Mouse (Mus musculus) C2C12 (cell line): ENCODE measurements around the gene Neurl3. TPM values are rescaled to one million over a fixed set of nuclear protein-coding genes. Genes with fewer than 3 reads are reported as not detected.
A peak's percentile ranks its signal among the peaks of the same experiment; 100 is the strongest.

Experiments
- H3K27me3 ChIP-seq: one replicate; pipeline ENCODE4 v1.6.1; 2011; ENCODE audit not compliant: control insufficient read depth, insufficient read depth, insufficient read length
- H3K36me3 ChIP-seq: one replicate; pipeline ENCODE4 v1.6.1; 2011; ENCODE audit not compliant: control insufficient read depth, insufficient read depth
- H3K4me3 ChIP-seq: one replicate; pipeline ENCODE4 v1.5.1; 2011; ENCODE audit warnings: mild to moderate bottlenecking, control low read depth; ENCODE audit not compliant: poor library complexity, insufficient read depth, severe bottlenecking
- H3K79me2 ChIP-seq: one replicate; pipeline ENCODE4 v1.6.1; 2011; ENCODE audit not compliant: control insufficient read depth, insufficient read depth
- H3K79me3 ChIP-seq: one replicate; pipeline ENCODE4 v1.6.1; 2011; ENCODE audit warnings: low read depth, control low read depth
- H3ac ChIP-seq: one replicate; pipeline ENCODE3; 2011; ENCODE audit warnings: low read depth; ENCODE audit not compliant: control insufficient read depth, insufficient read length
- CEBPB ChIP-seq: IDR thresholded peaks from one replicate; pipeline ENCODE4 v1.6.1; 2011; ENCODE audit warnings: low read depth, mild to moderate bottlenecking, control low read depth, moderate library complexity
- CTCF ChIP-seq: IDR thresholded peaks from one replicate; pipeline ENCODE4 v1.5.1; 2011; ENCODE audit not compliant: control insufficient read depth, insufficient read depth, insufficient read length
- FOSL1 ChIP-seq: IDR thresholded peaks from one replicate; pipeline ENCODE4 v1.8.0; 2011; ENCODE audit warnings: mild to moderate bottlenecking, low read length; ENCODE audit not compliant: poor library complexity, insufficient read depth, severe bottlenecking
- MAX ChIP-seq: IDR thresholded peaks from one replicate; pipeline ENCODE4 v1.6.1; 2011; ENCODE audit warnings: mild to moderate bottlenecking, control low read depth
- MYOD1 ChIP-seq: IDR thresholded peaks from one replicate; pipeline ENCODE4 v1.6.1; 2011; ENCODE audit warnings: low read depth; ENCODE audit not compliant: control insufficient read depth, insufficient read length
- MYOG ChIP-seq: IDR thresholded peaks from one replicate; pipeline ENCODE4 v1.6.1; 2011; ENCODE audit not compliant: control insufficient read depth, insufficient read length; ENCODE audit errors: extremely low read depth
- USF1 ChIP-seq: IDR thresholded peaks from one replicate; pipeline ENCODE4 v1.6.1; 2011; ENCODE audit warnings: low read depth, mild to moderate bottlenecking, control low read depth, moderate library complexity
- polyA plus RNA-seq: library from polyadenylated mRNA; unstranded; fragments of >200 nt; fragmentation: generic; extraction: Trizol; gene quantifications from one replicate; pipeline ENCODE4 v1.2.1, GENCODE M21; 2012; ENCODE audit warnings: missing spikeins

Neurl3 gene
- polyA plus RNA-seq, 1 experiment = 1.7 TPM

DNA sequence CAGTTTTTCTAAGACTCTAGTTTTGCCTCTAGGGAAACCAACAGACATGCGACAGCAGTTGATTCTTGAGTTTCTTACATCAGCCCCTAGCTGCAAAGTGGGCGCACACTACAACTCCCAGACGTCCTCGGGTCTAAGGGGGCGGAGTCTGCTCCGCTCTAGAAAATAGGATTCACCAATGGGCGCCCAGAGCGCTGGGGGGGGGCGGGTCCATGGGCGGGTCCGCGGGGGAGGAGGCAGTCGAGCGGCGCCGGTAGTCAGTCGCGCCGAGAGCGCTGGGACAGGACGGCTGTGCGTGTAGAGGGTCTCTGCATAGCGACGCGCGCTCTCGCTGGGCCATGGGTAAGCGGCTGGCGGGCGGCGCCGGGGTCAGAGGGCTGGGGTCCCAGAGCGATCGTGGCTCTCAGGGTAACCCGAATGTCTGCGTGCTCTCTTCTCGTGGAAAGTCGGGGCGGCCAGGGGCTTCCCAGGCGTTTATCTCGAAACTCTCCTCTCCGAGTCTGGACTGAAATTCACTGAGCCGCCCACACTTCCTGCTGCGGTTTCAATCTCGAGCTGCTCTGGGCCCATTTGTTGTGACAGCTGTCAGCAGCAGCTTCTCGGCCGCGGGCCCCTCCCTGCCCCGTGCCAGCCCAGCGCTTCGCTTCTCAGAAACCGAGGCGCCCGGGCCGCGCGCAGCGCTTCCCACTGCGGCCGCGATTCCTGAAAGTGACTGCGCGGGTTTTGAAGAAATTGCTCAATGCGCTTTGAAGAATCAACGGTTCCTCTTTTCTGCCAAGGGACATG is 33.2 kb upstream of the Neurl3 start, which contains the start of gene Arid5a:
Gene Arid5a, plus strand, starts transcription at position 239 of the 786 bp plus-strand sequence.
- H3K36me3 ChIP-seq = peaks cover 7% of the 10 kb centered on the region
- no peaks in the 10 kb centered on the region for H3K27me3 ChIP-seq
- H3K79me2 ChIP-seq = peaks cover 47% of the 10 kb centered on the region
- TF ChIP-seq CEBPB = peak; percentile 48
- TF ChIP-seq FOSL1 = no peak
- TF ChIP-seq MYOG = no peak
- peak; percentile 91 for TF ChIP-seq MYOD1
- peak; percentile 60 for TF ChIP-seq MAX
- TF ChIP-seq CTCF = no peak
- no peak for TF ChIP-seq USF1
- peaks cover 28% of the 10 kb centered on the region for H3K79me3 ChIP-seq
- H3K4me3 ChIP-seq = peak within 1 kb of the TSS; percentile 42
- peak within 1 kb of the TSS; percentile 77 for H3ac ChIP-seq

DNA sequence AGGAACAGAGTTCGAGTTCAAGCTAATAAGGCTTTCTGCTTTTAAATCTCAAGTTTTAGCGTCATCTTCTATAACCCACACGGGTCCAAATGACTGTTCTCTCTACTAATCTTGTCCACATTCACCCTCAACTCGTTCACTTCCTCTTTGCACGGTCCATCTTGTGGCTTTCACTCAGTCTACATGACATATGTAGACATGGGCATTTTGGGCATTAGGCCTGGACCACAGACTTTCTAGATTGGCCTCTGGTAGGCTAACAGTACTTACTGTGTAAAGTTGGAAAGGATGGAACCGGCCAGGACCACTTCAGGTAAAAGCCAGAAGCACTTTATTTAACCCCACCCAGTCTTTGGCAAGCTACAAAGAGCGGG is 32.6 kb upstream of the Neurl3 start:
- peaks cover 5% of the 10 kb centered on the region for H3K36me3 ChIP-seq
- TF ChIP-seq USF1 = no peak
- TF ChIP-seq CTCF = no peak
- no peak for TF ChIP-seq FOSL1
- no peak for TF ChIP-seq CEBPB
- no peak for TF ChIP-seq MAX
- TF ChIP-seq MYOD1 = no peak
- no peak for TF ChIP-seq MYOG
- H3ac ChIP-seq = no peak overlapping the region
- no peak overlapping the region for H3K4me3 ChIP-seq
- no peaks in the 10 kb centered on the region for H3K27me3 ChIP-seq
- peaks cover 25% of the 10 kb centered on the region for H3K79me3 ChIP-seq
- peaks cover 41% of the 10 kb centered on the region for H3K79me2 ChIP-seq

DNA sequence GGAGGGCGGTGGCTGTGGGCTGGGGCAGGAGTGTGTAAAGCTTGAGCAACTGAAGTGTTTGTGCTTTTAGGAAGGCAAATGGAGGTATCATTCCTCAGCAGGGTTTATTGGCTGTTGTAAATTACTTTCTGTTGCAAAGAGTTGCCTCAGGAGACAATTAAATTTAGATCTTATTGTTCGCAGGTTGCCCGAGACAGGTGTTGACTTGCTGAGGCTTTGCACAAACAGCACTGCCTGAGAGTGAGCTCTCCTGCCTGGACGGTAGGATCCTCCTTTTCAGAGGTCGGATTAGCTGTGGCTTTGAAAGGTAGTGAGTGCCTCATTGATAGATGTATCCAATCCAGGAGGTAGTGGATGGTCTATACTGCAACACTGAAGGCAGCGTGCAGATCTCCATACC is 31.6 kb upstream of the Neurl3 start:
- Histone ChIP-seq H3K36me3 (no peaks in the 10 kb centered on the region), H3K79me2 (peaks cover 32% of the 10 kb centered on the region), H3K4me3 (no peak overlapping the region), H3ac (no peak overlapping the region), H3K27me3 (no peaks in the 10 kb centered on the region), H3K79me3 (peaks cover 19% of the 10 kb centered on the region)
- TF ChIP-seq FOSL1 (no peak), CTCF (no peak), USF1 (no peak), MYOG (no peak), MAX (no peak), CEBPB (no peak), MYOD1 (no peak)

DNA sequence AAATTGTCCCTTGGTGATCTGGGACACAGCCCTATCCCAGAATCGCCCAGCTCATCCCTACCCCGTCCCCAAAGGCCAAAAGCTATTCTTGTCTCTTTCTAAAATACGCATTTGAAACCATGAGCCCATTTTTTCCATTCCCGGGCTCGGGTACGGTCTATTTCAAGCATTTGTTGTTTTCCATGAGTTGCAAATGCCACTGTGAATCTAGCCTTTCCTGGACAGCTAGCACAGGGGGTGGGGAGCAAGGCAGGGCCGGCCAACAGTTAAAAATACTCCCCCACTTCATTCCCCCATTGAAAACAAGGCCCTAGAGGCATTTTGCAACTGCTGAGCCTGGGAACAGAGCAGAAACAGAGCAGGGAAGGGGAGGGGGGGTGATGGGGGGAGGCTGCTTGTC is 30.3 kb upstream of the Neurl3 start:
- Histone ChIP-seq H3ac (no peak overlapping the region), H3K79me3 (peaks cover 7% of the 10 kb centered on the region), H3K36me3 (no peaks in the 10 kb centered on the region), H3K27me3 (no peaks in the 10 kb centered on the region), H3K4me3 (no peak overlapping the region), H3K79me2 (peaks cover 18% of the 10 kb centered on the region)
- TF ChIP-seq USF1 (no peak), FOSL1 (no peak), MYOG (no peak), CTCF (no peak), MAX (no peak), MYOD1 (no peak), CEBPB (no peak)

DNA sequence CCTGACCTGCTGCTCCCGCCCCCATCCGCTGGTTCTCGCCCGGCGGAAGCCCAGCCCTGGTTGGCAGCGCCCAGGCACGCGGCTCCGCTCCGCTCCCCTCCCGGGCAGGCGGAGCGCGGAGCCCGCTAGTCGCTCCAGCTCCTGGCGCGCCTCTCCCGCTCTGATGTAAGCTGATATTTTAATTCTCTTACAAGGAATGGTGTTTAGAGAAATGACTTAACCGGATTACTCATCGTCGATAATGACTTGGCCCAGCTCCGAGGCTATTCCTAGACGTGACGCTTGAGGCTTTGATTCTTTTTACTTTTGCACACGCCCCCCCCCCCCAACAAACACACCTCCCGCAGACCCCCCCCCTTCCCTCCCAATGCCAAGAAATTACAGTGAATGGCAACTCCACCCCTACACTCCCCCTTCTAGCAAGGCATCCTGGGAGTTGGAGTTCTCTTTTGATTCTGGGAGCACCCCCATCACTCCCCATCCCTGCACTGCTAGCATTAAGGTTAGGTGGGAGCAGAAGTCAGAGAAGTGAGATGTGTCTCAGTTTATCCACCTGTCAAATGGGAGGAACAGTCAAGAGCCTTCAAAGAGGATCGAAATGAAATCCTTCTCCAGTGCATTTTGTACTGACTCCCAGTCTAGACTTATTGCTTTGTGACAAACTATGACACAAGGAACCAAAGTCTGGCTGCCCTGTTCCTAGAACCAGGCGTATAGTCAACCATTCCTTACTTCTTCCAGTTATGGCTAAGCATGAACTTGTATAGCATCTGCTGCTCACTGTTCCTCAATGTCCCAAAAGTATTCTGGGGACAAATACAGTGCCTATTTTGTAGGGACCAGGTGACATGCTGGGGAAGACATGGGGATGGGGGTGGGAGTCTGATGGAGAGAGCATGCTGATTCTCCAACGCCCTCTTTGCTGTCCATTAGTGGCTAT is 29.2 kb upstream of the Neurl3 start:
- H3K79me2 ChIP-seq = peaks cover 7% of the 10 kb centered on the region
- no peak overlapping the region for H3ac ChIP-seq
- no peaks in the 10 kb centered on the region for H3K27me3 ChIP-seq
- peak; percentile 90 for TF ChIP-seq MAX
- peak; percentile 5 for TF ChIP-seq CEBPB
- no peak for TF ChIP-seq FOSL1
- TF ChIP-seq USF1 = no peak
- no peak for TF ChIP-seq MYOD1
- no peak for TF ChIP-seq CTCF
- no peak for TF ChIP-seq MYOG
- no peaks in the 10 kb centered on the region for H3K36me3 ChIP-seq
- no peak overlapping the region for H3K4me3 ChIP-seq
- H3K79me3 ChIP-seq = peaks cover 2% of the 10 kb centered on the region
